Mouse (Mus musculus) heart, embryonic 11.5 days (tissue): ENCODE measurements around the gene Psmd13. TPM values are rescaled to one million over a fixed set of nuclear protein-coding genes. Genes with fewer than 3 reads are reported as not detected.

ENCODE experiments used
- ATAC-seq: fragments of 200-750 bp; cut with Nextera tagmentation; replicated peaks from 2 replicates; pipeline ENCODE4 v1.8.0; 2017; ENCODE audit warnings: moderate library complexity; ENCODE audit not compliant: insufficient number of reproducible peaks, low FRiP score, low TSS enrichment
- H3K27ac ChIP-seq: fragments of 300-500 bp; sonication (generic); 2 replicates; pipeline ENCODE4 v1.5.1; 2014; ENCODE audit warnings: mild to moderate bottlenecking, low read depth, low read length
- H3K27me3 ChIP-seq: fragments of 300-500 bp; sonication (generic); 2 replicates; pipeline ENCODE4 v1.6.1; 2014; ENCODE audit warnings: mild to moderate bottlenecking, low read length, mixed read lengths; ENCODE audit not compliant: control insufficient read depth, insufficient read depth
- H3K36me3 ChIP-seq: fragments of 300-500 bp; sonication (generic); 2 replicates; pipeline ENCODE4 v1.6.1; 2014; ENCODE audit warnings: mild to moderate bottlenecking, low read length, moderate library complexity, mixed read lengths; ENCODE audit not compliant: control insufficient read depth, insufficient read depth
- H3K4me1 ChIP-seq: fragments of 300-500 bp; sonication (generic); 2 replicates; pipeline ENCODE4 v1.6.1; 2014; ENCODE audit warnings: low read length; ENCODE audit not compliant: control insufficient read depth, insufficient read depth
- H3K4me2 ChIP-seq: fragments of 300-500 bp; sonication (generic); 2 replicates; pipeline ENCODE4 v1.6.1; 2014; ENCODE audit warnings: mild to moderate bottlenecking, moderate library complexity
- H3K4me3 ChIP-seq: fragments of 300-500 bp; sonication (generic); 2 replicates; pipeline ENCODE4 v1.5.1; 2014; ENCODE audit warnings: low read depth, low read length
- H3K9ac ChIP-seq: fragments of 300-500 bp; sonication (generic); 2 replicates; pipeline ENCODE4 v1.6.1; 2014; ENCODE audit warnings: mild to moderate bottlenecking, low read depth, low read length, moderate library complexity
- H3K9me3 ChIP-seq: fragments of 300-500 bp; sonication (generic); replicated peaks from 2 replicates; pipeline ENCODE4 v1.6.1; 2016; ENCODE audit warnings: low read length; ENCODE audit not compliant: control insufficient read depth
- WGBS: fragments of 180-500 bp; shearing (Covaris S2); extraction: QIAGEN DNeasy Blood & Tissue Kit; methylation state at CpG from one replicate; pipeline ENCODE4 v1.1.7; 2014; ENCODE audit not compliant: insufficient replicate concordance; 5-methylcytosine and 5-hydroxymethylcytosine counted together
- polyA plus RNA-seq: library from polyadenylated mRNA; unstranded; fragments of >200 nt; fragmentation: Nextera tagmentation; extraction: Ambion mirVana; gene quantifications from 2 replicates; pipeline ENCODE4 v1.2.1, GENCODE M21; 2014

The Psmd13 gene
- 102 and 139 TPM in 2 replicates for polyA plus RNA-seq

DNA sequence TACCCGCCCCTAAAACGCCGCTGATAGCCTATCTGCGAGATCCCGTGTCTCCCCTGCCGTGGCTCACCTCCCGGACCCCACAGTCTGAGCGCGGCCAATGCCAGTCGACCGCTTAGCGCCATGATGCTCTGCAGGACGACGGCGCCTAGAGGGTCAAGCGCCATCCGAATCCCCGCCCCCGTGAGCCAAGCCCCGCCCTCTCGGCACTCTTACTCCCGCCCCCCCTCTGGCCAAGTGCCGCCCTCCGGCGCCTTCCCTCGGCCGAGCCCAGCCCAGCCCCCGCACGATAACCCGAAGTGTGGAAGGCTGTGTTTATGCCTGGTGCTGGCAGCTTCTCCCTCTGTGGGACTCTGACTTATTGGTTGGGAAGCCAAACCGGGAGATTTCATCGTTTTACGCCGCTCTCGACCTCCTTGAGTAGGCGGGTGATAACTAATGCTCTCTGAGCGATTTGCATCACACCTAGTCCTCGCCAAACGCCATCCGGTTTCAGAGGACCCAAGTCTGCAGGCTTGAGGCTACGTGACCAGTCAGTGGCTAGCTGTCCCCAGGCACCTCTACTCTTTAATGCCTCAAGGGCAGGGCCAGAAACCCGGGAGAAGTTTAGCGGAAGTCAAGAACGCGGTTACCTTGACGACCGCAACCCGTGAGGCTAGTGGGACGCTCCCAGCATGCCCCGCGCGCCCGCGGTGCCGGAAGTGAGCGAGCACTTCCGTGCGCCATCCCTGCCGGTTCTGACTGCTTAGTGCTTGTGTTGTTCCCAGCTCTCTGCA is at the start of gene Psmd13, which contains the start of gene Sirt3:
TSS of gene Psmd13 (plus strand) at position 273 of the 773 bp plus-strand sequence.
TSS of gene Sirt3 (minus strand) at position 614 of the 773 bp plus-strand sequence.
- Histone ChIP-seq H3K4me2 (peak within 1 kb of the TSS; percentile 78), H3K27me3 (no peaks in the 10 kb centered on the region), H3K9ac (peak within 1 kb of the TSS; percentile 72), H3K9me3 (no peaks in the 10 kb centered on the region), H3K4me1 (peaks cover 7% of the 10 kb centered on the region; the same call in 1 of the 2 replicates), H3K36me3 (0 out of 2 replicates have a peak, but pooled peaks cover 3% of the 10 kb centered on the region), H3K27ac (peak within 1 kb of the TSS; percentile 87), H3K4me3 (peak within 1 kb of the TSS; percentile 72)
- peak; percentile 97 for ATAC-seq
- under 1% methylated on average over 58 of the region's 59 CpGs for WGBS

- peaks cover 10% of the 10 kb centered on the region for H3K27me3 ChIP-seq
- no peak for ATAC-seq
Measured at GRCm38 (mm10) chr7:140833341-140833740, 48.4 kb upstream of the Psmd13 start.

DNA sequence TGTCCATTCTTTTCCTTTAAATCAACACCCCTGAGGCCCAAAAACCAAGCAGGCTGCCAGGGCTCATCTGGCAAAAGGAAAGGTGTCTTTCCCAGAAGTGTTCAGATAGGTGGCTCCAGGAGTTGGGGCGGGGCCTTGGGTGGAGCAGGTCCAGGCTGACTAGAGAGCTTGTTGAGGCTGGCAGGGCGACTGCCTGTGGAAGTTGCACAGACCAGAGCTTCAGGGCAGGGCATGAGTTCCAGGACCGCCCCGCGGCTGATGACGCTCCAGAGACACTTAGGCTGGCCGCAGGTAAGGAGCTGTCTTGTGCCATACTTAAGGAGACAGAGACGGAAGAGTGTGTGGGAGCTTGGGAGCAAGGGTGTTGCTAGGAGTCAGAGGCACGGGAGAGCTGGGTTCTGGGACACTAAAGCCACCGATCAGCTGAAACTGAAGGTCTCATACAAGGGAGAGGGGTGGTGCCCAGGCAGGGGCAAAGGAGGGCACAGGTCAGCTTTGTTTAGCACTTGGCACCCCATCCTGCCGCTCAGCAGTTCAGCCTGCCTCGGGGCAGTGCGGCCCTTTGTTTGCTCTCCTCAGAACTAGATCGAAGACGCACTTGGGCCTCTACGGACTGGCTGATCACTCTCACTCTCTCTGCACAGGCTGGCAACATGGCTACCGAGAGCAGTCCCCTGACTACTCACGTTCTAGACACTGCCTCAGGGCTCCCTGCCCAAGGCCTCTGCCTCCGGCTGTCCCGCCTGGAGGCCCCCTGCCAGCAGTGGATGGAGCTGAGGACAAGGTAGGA is 46.6 kb upstream of the Psmd13 start, which contains the start of gene Urah:
TSS of gene Urah (plus strand) at position 51 of the 790 bp plus-strand sequence.
- Histone ChIP-seq H3K27ac (no peak within 1 kb of the TSS), H3K27me3 (peaks cover 21% of the 10 kb centered on the region), H3K4me3 (no peak within 1 kb of the TSS), H3K4me2 (no peak within 1 kb of the TSS), H3K4me1 (no peaks in the 10 kb centered on the region), H3K9me3 (no peaks in the 10 kb centered on the region), H3K9ac (no peak within 1 kb of the TSS), H3K36me3 (no peaks in the 10 kb centered on the region)
- no peak for ATAC-seq
- 40% methylated on average over 20 of the region's 20 CpGs for WGBS

More at GRCm38 (mm10) chr7:140833341-140833740, 48.4 kb upstream of the Psmd13 start:
- H3K4me3 ChIP-seq = no peak overlapping the region
- H3K4me1 ChIP-seq = no peaks in the 10 kb centered on the region
- H3K36me3 ChIP-seq = no peaks in the 10 kb centered on the region
- H3K9ac ChIP-seq = no peak overlapping the region
- H3K9me3 ChIP-seq = no peaks in the 10 kb centered on the region
- H3K27ac ChIP-seq = no peak overlapping the region
- no peak overlapping the region for H3K4me2 ChIP-seq
- 71% methylated on average over 4 of the region's 4 CpGs for WGBS

GRCm38 (mm10) chr7:140835758-140836087 is 46.0 kb upstream of the Psmd13 start:
- H3K27ac ChIP-seq = no peak overlapping the region
- H3K36me3 ChIP-seq = no peaks in the 10 kb centered on the region
- no peaks in the 10 kb centered on the region for H3K4me1 ChIP-seq
- no peak overlapping the region for H3K9ac ChIP-seq
- WGBS = 75% methylated on average over 2 of the region's 2 CpGs
- no peak overlapping the region for H3K4me2 ChIP-seq
- ATAC-seq = no peak
- H3K4me3 ChIP-seq = no peak overlapping the region
- no peaks in the 10 kb centered on the region for H3K9me3 ChIP-seq
- peaks cover 23% of the 10 kb centered on the region for H3K27me3 ChIP-seq

DNA sequence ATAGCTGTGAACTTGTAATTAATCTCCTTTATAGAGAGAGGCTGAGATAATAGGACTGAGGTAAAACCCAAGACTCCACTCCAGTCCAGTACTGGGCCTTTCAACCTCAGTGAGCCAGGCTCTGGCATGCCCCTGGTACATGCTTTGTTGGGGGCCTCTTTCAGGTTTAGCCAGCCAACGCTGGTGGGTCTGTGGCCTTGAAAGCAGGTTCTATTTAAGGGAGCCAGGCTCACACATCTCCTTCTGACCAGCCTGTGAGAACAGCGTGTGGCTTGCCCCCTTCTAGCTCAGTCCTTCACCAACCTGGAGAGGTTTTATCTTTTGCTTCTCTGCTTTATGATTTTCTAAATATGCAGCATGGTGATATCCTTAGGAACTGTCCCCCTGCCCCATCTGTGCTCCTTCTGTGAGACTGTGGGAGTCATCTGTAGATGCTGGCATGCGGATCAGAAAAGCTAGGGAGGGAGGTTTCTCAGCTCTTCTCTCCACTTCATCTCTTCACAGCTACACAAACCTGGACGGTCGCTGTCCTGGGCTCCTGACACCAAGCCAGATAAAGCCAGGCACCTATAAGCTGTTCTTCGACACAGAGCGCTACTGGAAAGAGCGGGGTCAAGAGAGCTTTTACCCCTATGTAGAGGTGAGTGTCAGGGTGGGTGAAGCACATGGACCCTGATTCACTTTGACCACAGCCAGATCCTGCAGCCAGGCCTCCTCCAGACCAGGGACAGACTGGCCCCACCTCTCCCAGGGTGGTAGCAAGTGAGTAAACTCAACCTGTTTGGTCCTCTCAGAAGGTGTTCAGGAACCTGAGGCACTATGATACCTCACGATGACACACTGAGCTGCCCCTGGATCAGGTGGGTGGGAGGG is 45.3 kb upstream of the Psmd13 start:
- Histone ChIP-seq H3K4me3 (no peak overlapping the region), H3K36me3 (no peaks in the 10 kb centered on the region), H3K4me2 (no peak overlapping the region), H3K9me3 (no peaks in the 10 kb centered on the region), H3K27ac (no peak overlapping the region), H3K4me1 (no peaks in the 10 kb centered on the region), H3K9ac (no peak overlapping the region), H3K27me3 (peaks cover 31% of the 10 kb centered on the region)
- ATAC-seq = no peak
- 65% methylated on average over 9 of the region's 9 CpGs for WGBS

DNA sequence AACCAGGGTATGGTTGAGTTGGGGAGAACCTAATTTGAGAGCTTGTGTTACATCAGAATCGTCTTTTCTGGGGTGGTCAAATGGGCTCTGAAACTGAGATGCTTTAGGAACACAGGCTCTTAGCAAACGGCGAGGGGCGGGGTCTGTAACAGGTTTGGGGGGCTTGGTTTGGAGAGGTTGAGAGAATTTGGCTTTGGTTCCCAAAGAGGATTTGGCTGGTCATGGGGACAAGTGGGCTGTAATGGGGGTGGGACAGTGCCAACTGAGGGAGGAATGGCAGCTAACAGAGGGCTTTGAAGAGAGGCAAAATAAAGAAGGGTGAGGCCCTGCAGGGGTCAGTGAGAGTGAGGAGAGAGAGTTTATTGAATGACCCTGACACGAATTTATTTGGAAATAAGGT is 42.2 kb upstream of the Psmd13 start:
- Histone ChIP-seq H3K27ac (no peak overlapping the region), H3K36me3 (no peaks in the 10 kb centered on the region), H3K9ac (no peak overlapping the region), H3K9me3 (no peaks in the 10 kb centered on the region), H3K4me1 (no peaks in the 10 kb centered on the region), H3K4me2 (no peak overlapping the region), H3K4me3 (no peak overlapping the region), H3K27me3 (peaks cover 53% of the 10 kb centered on the region)
- WGBS = 54% methylated on average over 5 of the region's 5 CpGs
- no peak for ATAC-seq

DNA sequence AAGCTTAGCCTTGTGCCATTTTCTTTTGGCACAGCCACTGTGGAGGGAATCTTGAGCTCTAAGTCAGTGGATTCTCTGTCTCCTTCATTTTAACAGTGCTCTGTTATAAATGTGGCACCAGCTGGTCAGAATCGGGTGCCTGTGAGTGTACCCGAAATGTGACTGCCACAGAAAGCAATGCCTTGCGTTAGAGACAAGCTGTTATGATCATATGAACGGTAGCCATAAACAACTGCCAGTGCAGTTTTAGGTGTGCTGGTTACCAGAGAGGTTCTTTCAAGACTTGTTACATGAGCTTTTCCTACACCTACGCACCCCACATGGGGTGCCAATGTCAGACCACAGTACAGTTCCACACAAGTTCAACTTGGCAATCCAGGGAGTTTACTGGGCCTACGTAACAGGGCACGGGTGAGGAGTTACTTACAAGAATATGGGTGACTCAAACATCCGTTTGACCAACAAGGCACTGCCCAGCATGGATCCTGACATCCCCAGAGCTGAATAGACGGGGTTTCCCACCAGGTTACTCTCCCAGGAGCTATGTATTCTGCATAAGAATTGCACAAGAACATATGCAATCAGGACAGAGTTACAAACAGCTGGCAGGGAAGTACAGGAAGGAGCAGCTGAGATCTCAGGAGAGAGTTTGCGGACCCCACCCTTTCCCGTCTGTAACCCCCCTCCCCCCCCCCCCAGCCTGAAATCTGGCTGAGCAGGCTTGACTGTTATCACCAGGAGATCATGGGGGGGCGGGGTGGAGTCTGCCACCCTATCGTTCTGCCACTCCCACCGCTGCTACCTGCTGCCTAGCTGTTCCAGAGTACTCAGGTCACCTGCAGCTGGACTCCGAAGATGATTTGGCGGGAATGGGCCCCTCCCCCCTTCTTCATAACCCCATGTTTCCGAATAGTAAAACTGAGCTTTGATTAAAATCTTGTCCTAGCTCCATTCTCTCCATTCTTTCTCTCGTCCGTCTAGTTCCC is 40.7 kb upstream of the Psmd13 start:
- no peak for ATAC-seq
- Histone ChIP-seq H3K4me1 (no peaks in the 10 kb centered on the region), H3K36me3 (no peaks in the 10 kb centered on the region), H3K27me3 (peaks cover 51% of the 10 kb centered on the region), H3K9ac (no peak overlapping the region), H3K27ac (no peak overlapping the region), H3K4me3 (no peak overlapping the region), H3K4me2 (no peak overlapping the region), H3K9me3 (no peaks in the 10 kb centered on the region)
- WGBS = 33% methylated on average over 19 of the region's 19 CpGs
